Mouse (Mus musculus): ENCODE results near the gene Gk5.
"Not testable (repeated sequence)": the region's sequence is repeated elsewhere in the genome, so short reads cannot be mapped to it uniquely, and the experiment has no call there.

Gene Gk5

GRCm38 (mm10) chr9:96134470-96134869, 15.3 kb downstream of the Gk5 start:
- H3K36me3 ChIP-seq (ENCODE audit: control insufficient read depth, insufficient read depth, low read length, poor library complexity, severe bottlenecking), result 0 out of 2 replicates have a peak, but pooled peaks cover 4% of the 10 kb centered on the region
- no peaks in the 10 kb centered on the region for H3K27me3 ChIP-seq (ENCODE audit: control insufficient read depth, insufficient read depth, low read length, poor library complexity, severe bottlenecking)
- no peak for DNase-seq (ENCODE audit: low read depth, low spot score)

GRCm38 (mm10) chr9:96134916-96135315, 15.8 kb downstream of the Gk5 start:
- H3K27me3 ChIP-seq (ENCODE audit: control insufficient read depth, insufficient read depth, low read length, poor library complexity, severe bottlenecking), result no peaks in the 10 kb centered on the region
- no peak for DNase-seq (ENCODE audit: low read depth, low spot score)
- 0 out of 2 replicates have a peak, but pooled peaks cover 4% of the 10 kb centered on the region for H3K36me3 ChIP-seq (ENCODE audit: control insufficient read depth, insufficient read depth, low read length, poor library complexity, severe bottlenecking)

DNA sequence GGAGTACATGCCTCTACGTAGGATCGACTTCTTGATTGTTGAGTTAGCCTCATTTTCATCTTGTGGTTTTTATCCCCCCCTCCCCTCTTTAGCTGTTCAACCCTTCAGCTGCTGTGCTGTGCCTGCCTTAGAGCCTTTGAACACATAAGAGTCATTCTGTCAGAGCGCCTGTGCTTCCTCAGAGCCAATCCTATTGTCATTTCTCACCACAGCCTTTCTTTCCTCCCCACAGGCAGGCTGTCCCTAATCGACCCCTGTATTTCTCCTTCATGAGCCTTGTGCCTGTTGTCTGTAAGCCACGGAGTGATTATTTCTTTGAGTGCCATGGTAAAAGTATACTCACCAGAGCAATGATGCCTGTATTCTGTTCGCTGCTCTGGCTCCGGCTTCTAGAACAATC, 16.3 kb downstream of the Gk5 start:
- Histone ChIP-seq H3K27me3 (ENCODE audit: control insufficient read depth, insufficient read depth, low read length, poor library complexity, severe bottlenecking) (no peaks in the 10 kb centered on the region), H3K36me3 (ENCODE audit: control insufficient read depth, insufficient read depth, low read length, poor library complexity, severe bottlenecking) (0 out of 2 replicates have a peak, but pooled peaks cover 4% of the 10 kb centered on the region)
- DNase-seq (ENCODE audit: low read depth, low spot score), result no peak

GRCm38 (mm10) chr9:96138958-96139357, 19.8 kb downstream of the Gk5 start:
- Histone ChIP-seq H3K27me3 (ENCODE audit: control insufficient read depth, insufficient read depth, low read length, poor library complexity, severe bottlenecking) (no peaks in the 10 kb centered on the region), H3K36me3 (ENCODE audit: control insufficient read depth, insufficient read depth, low read length, poor library complexity, severe bottlenecking) (0 out of 2 replicates have a peak, but pooled peaks cover 4% of the 10 kb centered on the region)
- no peak for DNase-seq (ENCODE audit: low read depth, low spot score)

DNA sequence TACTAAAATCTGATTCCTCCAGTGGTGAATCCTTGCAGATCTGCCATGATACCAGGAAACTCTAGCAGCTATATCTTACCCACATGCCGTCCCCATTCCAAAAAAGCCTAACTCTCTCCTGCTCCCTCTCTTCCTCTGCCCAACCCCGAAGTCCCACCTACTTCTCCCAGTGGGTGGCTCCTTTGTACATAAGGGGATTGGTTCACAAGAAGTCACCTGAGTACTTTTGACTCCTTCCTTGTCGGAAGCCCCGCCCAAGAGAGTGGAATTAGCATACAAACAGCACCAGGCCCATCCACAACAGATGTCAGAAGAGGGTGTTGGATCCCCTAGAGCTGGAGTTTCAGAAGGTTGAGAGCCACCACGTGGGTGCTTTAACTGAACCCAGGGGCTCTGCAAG, 20.7 kb downstream of the Gk5 start:
- H3K36me3 ChIP-seq (ENCODE audit: control insufficient read depth, insufficient read depth, low read length, poor library complexity, severe bottlenecking), result 0 out of 2 replicates have a peak, but pooled peaks cover under 1% of the 10 kb centered on the region
- no peak for DNase-seq (ENCODE audit: low read depth, low spot score)
- H3K27me3 ChIP-seq (ENCODE audit: control insufficient read depth, insufficient read depth, low read length, poor library complexity, severe bottlenecking), result no peaks in the 10 kb centered on the region

- Histone ChIP-seq H3K27me3 (ENCODE audit: control insufficient read depth, insufficient read depth, low read length, poor library complexity, severe bottlenecking) (no peaks in the 10 kb centered on the region), H3K36me3 (ENCODE audit: control insufficient read depth, insufficient read depth, low read length, poor library complexity, severe bottlenecking) (no peaks in the 10 kb centered on the region)
- no peak for DNase-seq (ENCODE audit: low read depth, low spot score)
Measured at GRCm38 (mm10) chr9:96140931-96141330, 21.8 kb downstream of the Gk5 start.

DNA sequence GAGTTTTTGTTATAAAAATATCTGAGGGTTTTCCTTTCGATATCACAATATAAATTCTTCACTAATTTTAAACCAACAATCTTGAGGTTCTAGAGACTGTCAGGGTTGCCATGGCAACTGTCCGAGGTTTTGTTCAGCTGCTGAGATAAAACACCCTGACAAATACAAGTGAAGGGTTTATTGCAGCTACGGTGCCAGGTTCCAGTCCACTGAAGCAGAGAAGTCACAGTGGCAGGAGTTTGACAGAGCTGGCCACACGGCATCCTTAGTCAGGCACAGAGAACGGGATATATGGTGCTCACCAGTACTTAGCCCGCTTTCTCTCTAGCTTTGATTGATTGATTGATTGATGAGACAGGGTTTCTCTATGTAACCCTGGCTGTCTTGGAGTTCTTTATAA, 23.3 kb downstream of the Gk5 start:
- Histone ChIP-seq H3K27me3 (ENCODE audit: control insufficient read depth, insufficient read depth, low read length, poor library complexity, severe bottlenecking) (no peaks in the 10 kb centered on the region), H3K36me3 (ENCODE audit: control insufficient read depth, insufficient read depth, low read length, poor library complexity, severe bottlenecking) (no peaks in the 10 kb centered on the region)
- no peak for DNase-seq (ENCODE audit: low read depth, low spot score)

DNA sequence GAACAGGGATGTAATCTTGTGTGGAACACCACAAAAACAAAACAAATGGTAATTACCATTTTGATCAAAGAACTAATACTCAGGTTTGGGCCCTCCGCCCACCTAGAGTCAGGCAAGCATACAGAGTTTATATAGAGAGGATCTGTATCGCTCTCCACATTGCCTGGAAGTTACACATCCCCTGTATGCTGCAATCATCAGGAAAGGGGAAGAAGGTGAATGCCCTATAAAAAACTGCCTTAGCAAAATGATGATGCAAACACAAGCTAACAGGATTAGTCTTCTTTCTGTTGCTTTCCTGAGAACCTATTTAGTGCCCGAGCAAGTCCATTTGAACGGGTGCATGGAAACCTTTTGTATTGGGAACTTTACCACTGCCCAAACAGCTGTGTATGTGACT, 24.5 kb downstream of the Gk5 start:
- H3K36me3 ChIP-seq (ENCODE audit: control insufficient read depth, insufficient read depth, low read length, poor library complexity, severe bottlenecking), result no peaks in the 10 kb centered on the region
- no peak for DNase-seq (ENCODE audit: low read depth, low spot score)

DNA sequence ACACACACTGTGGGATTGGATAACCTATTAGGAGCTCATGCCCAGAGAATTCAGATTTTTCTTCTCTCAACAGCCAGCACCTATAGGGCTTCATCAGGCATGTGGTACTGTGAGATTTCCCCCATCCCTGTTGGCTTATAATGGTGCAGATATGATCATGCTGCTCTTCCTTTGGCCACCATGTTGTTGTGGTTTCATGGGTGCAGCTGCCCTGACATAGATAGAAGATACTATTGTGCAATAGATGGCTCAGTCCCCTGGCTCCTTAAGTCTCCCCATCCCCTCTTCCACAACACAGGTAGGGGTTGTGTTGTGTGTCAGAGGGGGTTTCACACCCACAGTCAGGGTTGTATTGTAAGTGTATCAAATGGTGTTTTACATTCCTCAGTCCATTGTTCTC, 25.7 kb downstream of the Gk5 start:
- DNase-seq (ENCODE audit: low read depth, low spot score), result no peak
- Histone ChIP-seq H3K36me3 (ENCODE audit: control insufficient read depth, insufficient read depth, low read length, poor library complexity, severe bottlenecking) (no peaks in the 10 kb centered on the region), H3K27me3 (ENCODE audit: control insufficient read depth, insufficient read depth, low read length, poor library complexity, severe bottlenecking) (no peaks in the 10 kb centered on the region)

More for the DNA sequence above, 24.5 kb downstream of the Gk5 start:
- H3K27me3 ChIP-seq (ENCODE audit: control insufficient read depth, insufficient read depth, low read length, poor library complexity, severe bottlenecking), result no peaks in the 10 kb centered on the region

DNA sequence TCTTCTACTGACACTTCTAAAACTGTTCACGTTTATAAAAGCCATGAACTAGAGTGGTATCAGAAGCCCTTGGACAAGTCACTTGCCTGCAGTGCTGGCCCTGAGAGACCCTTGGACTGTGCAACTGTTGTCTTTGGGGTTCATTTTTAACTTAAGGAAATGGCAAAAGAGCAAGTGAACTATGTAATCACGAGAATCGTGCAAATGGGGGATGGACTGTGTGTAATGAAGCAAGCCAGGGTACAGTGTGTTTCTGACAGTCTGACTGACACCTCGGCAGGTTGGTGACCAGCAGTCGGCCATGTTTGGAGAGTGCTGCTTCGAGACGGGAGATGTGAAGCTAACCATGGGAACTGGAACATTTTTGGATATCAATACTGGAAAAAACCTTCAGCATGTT, 33.6 kb downstream of the Gk5 start:
- H3K36me3 ChIP-seq (ENCODE audit: control insufficient read depth, insufficient read depth, low read length, poor library complexity, severe bottlenecking), result no peaks in the 10 kb centered on the region; the same call in 1 of the 2 replicates
- no peaks in the 10 kb centered on the region for H3K27me3 ChIP-seq (ENCODE audit: control insufficient read depth, insufficient read depth, low read length, poor library complexity, severe bottlenecking)
- DNase-seq (ENCODE audit: low read depth, low spot score), result no peak

- no peak for DNase-seq (ENCODE audit: low read depth, low spot score)
- Histone ChIP-seq H3K27me3 (ENCODE audit: control insufficient read depth, insufficient read depth, low read length, poor library complexity, severe bottlenecking) (no peaks in the 10 kb centered on the region), H3K36me3 (ENCODE audit: control insufficient read depth, insufficient read depth, low read length, poor library complexity, severe bottlenecking) (no peaks in the 10 kb centered on the region; the same call in 1 of the 2 replicates)
Measured at GRCm38 (mm10) chr9:96158431-96158830, 39.3 kb downstream of the Gk5 start.

DNA sequence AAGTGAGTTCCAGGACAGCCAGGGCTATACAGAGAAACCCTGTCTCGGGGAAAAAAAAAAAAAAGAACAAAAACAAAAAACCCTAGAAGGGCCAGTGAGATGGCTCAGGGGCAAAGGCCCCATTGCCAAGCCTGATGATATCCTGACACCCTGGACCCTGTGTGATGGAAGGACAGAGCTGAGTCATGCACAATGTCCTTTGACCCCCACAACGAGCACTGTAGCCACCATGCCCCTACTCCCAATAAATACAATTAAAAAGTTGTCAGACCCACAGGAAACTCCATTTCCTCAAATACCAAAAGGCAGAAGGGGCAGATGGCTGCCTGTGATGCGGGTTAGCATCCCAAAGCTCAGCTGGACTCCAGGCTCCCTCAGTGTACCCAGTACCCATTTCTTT, 39.9 kb downstream of the Gk5 start:
- Histone ChIP-seq H3K36me3 (ENCODE audit: control insufficient read depth, insufficient read depth, low read length, poor library complexity, severe bottlenecking) (no peaks in the 10 kb centered on the region), H3K27me3 (ENCODE audit: control insufficient read depth, insufficient read depth, low read length, poor library complexity, severe bottlenecking) (no peaks in the 10 kb centered on the region)

GRCm38 (mm10) chr9:96160767-96161166, 41.6 kb downstream of the Gk5 start:
- Histone ChIP-seq H3K36me3 (ENCODE audit: control insufficient read depth, insufficient read depth, low read length, poor library complexity, severe bottlenecking) (no peaks in the 10 kb centered on the region), H3K27me3 (ENCODE audit: control insufficient read depth, insufficient read depth, low read length, poor library complexity, severe bottlenecking) (no peaks in the 10 kb centered on the region)
- DNase-seq (ENCODE audit: low read depth, low spot score), result no peak

More for the DNA sequence above, 39.9 kb downstream of the Gk5 start:
- no peak for DNase-seq (ENCODE audit: low read depth, low spot score)

DNA sequence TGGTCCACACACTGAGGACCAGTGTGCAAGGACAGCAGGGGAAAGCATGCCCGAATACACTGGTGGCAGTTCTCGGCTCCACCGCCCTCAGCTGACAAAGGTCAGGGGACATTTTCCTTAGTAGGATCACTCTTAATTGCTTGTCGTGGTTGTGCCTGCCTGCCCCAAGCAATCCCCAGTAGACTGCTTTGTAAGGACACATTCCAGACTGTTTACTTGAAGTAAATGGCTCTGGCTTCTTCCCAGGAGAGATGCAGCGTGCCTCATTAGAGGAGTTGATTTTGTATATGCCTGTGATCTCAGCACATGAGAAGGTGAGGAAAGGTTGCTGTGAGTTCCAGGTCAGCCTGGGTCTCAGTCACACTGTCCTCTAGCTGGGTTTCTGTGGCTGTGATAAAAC, 43.3 kb downstream of the Gk5 start:
- DNase-seq (ENCODE audit: low read depth, low spot score), result no peak
- H3K36me3 ChIP-seq (ENCODE audit: control insufficient read depth, insufficient read depth, low read length, poor library complexity, severe bottlenecking), result no peaks in the 10 kb centered on the region
- no peaks in the 10 kb centered on the region for H3K27me3 ChIP-seq (ENCODE audit: control insufficient read depth, insufficient read depth, low read length, poor library complexity, severe bottlenecking)

DNA sequence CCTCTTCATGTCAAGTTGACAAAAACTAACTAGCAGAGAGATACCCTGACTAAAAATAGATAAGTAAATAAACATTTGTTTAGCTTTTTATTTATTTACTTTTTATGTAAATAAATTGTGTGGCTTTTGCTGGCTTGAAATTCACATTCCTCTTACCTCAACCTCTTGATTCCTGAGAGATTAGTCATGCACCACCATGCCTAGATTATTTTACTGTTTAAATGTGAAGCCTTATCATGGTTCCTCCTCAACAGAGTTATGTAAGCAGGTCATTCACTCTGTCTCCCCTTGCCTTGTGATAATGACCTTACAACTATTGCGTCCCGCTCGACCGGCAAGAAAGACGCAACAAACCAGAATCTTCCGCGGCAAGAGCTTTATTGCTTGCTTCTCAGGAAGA, 44.3 kb downstream of the Gk5 start:
- no peak for DNase-seq (ENCODE audit: low read depth, low spot score)
- no peaks in the 10 kb centered on the region for H3K36me3 ChIP-seq (ENCODE audit: control insufficient read depth, insufficient read depth, low read length, poor library complexity, severe bottlenecking)
- no peaks in the 10 kb centered on the region for H3K27me3 ChIP-seq (ENCODE audit: control insufficient read depth, insufficient read depth, low read length, poor library complexity, severe bottlenecking)

DNA sequence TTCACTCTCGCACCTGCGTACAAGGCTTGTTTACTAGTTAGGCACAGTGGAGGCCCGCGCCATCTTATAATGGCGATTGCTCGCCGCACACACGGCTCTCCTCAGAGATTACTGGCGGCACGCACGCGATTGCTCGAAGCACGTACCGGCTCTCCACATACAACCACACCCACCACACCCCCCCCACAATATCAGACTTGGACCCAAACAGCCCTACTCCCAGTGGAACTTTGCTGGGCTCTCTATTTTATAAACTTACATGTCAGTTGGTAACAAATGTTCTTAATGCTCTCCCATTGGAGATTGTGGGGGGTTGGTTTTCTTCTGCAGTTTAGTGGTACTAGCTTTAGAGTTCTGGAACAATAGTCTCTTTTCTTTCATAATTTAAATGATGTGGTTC, 44.8 kb downstream of the Gk5 start:
- H3K27me3 ChIP-seq (ENCODE audit: control insufficient read depth, insufficient read depth, low read length, poor library complexity, severe bottlenecking); DNase-seq (ENCODE audit: low read depth, low spot score); H3K36me3 ChIP-seq (ENCODE audit: control insufficient read depth, insufficient read depth, low read length, poor library complexity, severe bottlenecking): not testable (repeated sequence)

All from splenic B cell, adult 2 months (primary cell).